21 mouse cellular contexts compared by ENCODE assay signal in genomic region chr5:20765365-20765920, GRCm38 (mm10).
DNase-seq lines count a peak whose midpoint lies in the region; ATAC-seq and TF ChIP-seq lines count a peak whose summit lies in the region.
"Had no signal": no experiment of that assay in that cellular context is flagged by ENCODE, and none has a peak within 500 bp of the region (broad histone marks: within the 10 kb centered on the region; RNA-seq: fewer than 3 reads in every experiment).

No protein-coding gene starts in this region.

- no peaks in the 10 kb centered on the region for H3K4me1 ChIP-seq in heart, embryonic 12.5 days (replicated peaks)
- no peaks in the 10 kb centered on the region for H3K4me1 ChIP-seq in hindbrain, postnatal 0 days (ENCODE audit: insufficient read depth, low read length)
- H3K4me1 ChIP-seq: embryonic facial prominence, embryonic 10.5 days; forebrain, embryonic 10.5 days; heart, embryonic 13.5 days; hindbrain, embryonic 15.5 days had no signal

- H3K9me3 ChIP-seq in heart, embryonic 12.5 days (replicated peaks): no peaks in the 10 kb centered on the region
- no peaks in the 10 kb centered on the region for H3K9me3 ChIP-seq in hindbrain, postnatal 0 days (ENCODE audit: low read length)
- H3K9me3 ChIP-seq: embryonic facial prominence, embryonic 10.5 days; forebrain, embryonic 10.5 days; G1E; heart, embryonic 13.5 days; hindbrain, embryonic 15.5 days had no signal

- TF ChIP-seq CTCF in hindbrain, postnatal 0 days (IDR thresholded peaks at IDR 0.05; ENCODE audit: low read depth): no peak

- no peak overlapping the region for H3K4me2 ChIP-seq in heart, embryonic 12.5 days
- H3K4me2 ChIP-seq in hindbrain, postnatal 0 days (ENCODE audit: low read depth, low read length): no peak overlapping the region
- H3K4me2 ChIP-seq: heart, embryonic 13.5 days; hindbrain, embryonic 15.5 days had no signal

- H3K4me3 ChIP-seq in heart, embryonic 12.5 days: no peak overlapping the region
- no peak overlapping the region for H3K4me3 ChIP-seq in hindbrain, postnatal 0 days (ENCODE audit: low read length)
- H3K4me3 ChIP-seq: embryonic facial prominence, embryonic 10.5 days; forebrain, embryonic 10.5 days; heart, embryonic 13.5 days; hindbrain, embryonic 15.5 days had no signal

- no peaks in the 10 kb centered on the region for H3K27me3 ChIP-seq in heart, embryonic 12.5 days (replicated peaks)
- H3K27me3 ChIP-seq in hindbrain, postnatal 0 days (ENCODE audit: insufficient read depth, low read length): no peaks in the 10 kb centered on the region
- H3K27me3 ChIP-seq: heart, embryonic 13.5 days; hindbrain, embryonic 15.5 days had no signal

- intact Hi-C loops in gastrocnemius, postnatal 14 days (cut with DNase I; ENCODE audit: low total_unique reads): no loop called here

- DNase-seq in gastrocnemius, adult 18-20 months (ENCODE audit: low spot score): peak; percentile 73
- no peak for DNase-seq in gastrocnemius, postnatal 4 days (ENCODE audit: low spot score in 2 of 2)
- peak; percentile 8 to 11 for DNase-seq in heart, adult 9 months (ENCODE audit: low spot score in 2 of 2)
- DNase-seq in gastrocnemius, postnatal 14 days: peak; percentile 41
- DNase-seq in ovary, postnatal 10 days (ENCODE audit: low spot score): no peak
- DNase-seq in hindbrain, postnatal 0 days (ENCODE audit: low spot score): no peak
- DNase-seq: adrenal gland, postnatal 14 days; B cell, adult 2 months; cerebellum, adult 18-20 months; cerebellum, adult 9-11 months; cerebellum, postnatal 36 days; kidney, adult 11 months; kidney, adult 9 months had no signal

- peaks cover 27% of the 10 kb centered on the region for H3K36me3 ChIP-seq in heart, embryonic 12.5 days
- H3K36me3 ChIP-seq in hindbrain, postnatal 0 days (ENCODE audit: insufficient read depth, low read length): peaks cover 9% of the 10 kb centered on the region; the same call in 1 of the 2 replicates

- no peak for ATAC-seq in heart, embryonic 12.5 days (ENCODE audit: insufficient number of reproducible peaks, low FRiP score)
- no peak for ATAC-seq in hindbrain, postnatal 0 days
- ATAC-seq: CD4-positive, CD25-positive, alpha-beta regulatory T cell, adult 4 months; forebrain, embryonic 14.5 days had no signal

- H3K9ac ChIP-seq in heart, embryonic 12.5 days: no peak overlapping the region
- H3K9ac ChIP-seq in hindbrain, postnatal 0 days (replicated peaks; ENCODE audit: low read length): no peak overlapping the region
- H3K9ac ChIP-seq: heart, embryonic 13.5 days; hindbrain, embryonic 15.5 days had no signal

- H3K27ac ChIP-seq in heart, embryonic 12.5 days (ENCODE audit: poor library complexity, severe bottlenecking): no peak overlapping the region
- no peak overlapping the region for H3K27ac ChIP-seq in hindbrain, postnatal 0 days
- H3K27ac ChIP-seq: embryonic facial prominence, embryonic 10.5 days; forebrain, embryonic 10.5 days; heart, embryonic 13.5 days; hindbrain, embryonic 15.5 days had no signal

- 89% methylated on average over 7 of the region's 7 CpGs for WGBS in heart, embryonic 12.5 days
- 92% methylated on average over 7 of the region's 7 CpGs for WGBS in hindbrain, postnatal 0 days

Comparison
In these comparisons a context has a peak if more than half of its experiments do, and no peak if none do; other contexts are left out.
1. DNase-seq: peak in gastrocnemius, adult 18-20 months (single experiment), heart, adult 9 months (2 of 2) and gastrocnemius, postnatal 14 days (single experiment); none in gastrocnemius, postnatal 4 days (0 of 2), ovary, postnatal 10 days (single experiment) and hindbrain, postnatal 0 days (single experiment).